Mouse (Mus musculus): ENCODE results near the gene Adk. TPM values are rescaled to one million over a fixed set of nuclear protein-coding genes. Genes with fewer than 3 reads are reported as not detected.
"Not testable (repeated sequence)": the region's sequence is repeated elsewhere in the genome, so short reads cannot be mapped to it uniquely, and the experiment has no call there.

The Adk gene
- polyA plus RNA-seq, 1 experiment from 2014 or later = 40.0 TPM

GRCm38 (mm10) chr14:21484199-21484598 lies 431.8 kb downstream of the Adk start:
- no peaks in the 10 kb centered on the region for H3K36me3 ChIP-seq
- no peaks in the 10 kb centered on the region for H3K9me3 ChIP-seq (replicated peaks)
- H3K27me3 ChIP-seq (replicated peaks) = no peaks in the 10 kb centered on the region
- WGBS = 75% methylated on average over 2 of the region's 2 CpGs
- H3K27ac ChIP-seq (replicated peaks) = no peak overlapping the region
- no peak for ATAC-seq (ENCODE audit: low FRiP score)
- no peak overlapping the region for H3K4me3 ChIP-seq (replicated peaks)
- H3K4me2 ChIP-seq = no peak overlapping the region
- H3K4me1 ChIP-seq = no peaks in the 10 kb centered on the region
- no peak overlapping the region for H3K9ac ChIP-seq (replicated peaks)

- H3K4me2 ChIP-seq = no peak overlapping the region
- no peaks in the 10 kb centered on the region for H3K36me3 ChIP-seq
- no peak overlapping the region for H3K9ac ChIP-seq (replicated peaks)
- no peaks in the 10 kb centered on the region for H3K4me1 ChIP-seq
- no peaks in the 10 kb centered on the region for H3K27me3 ChIP-seq (replicated peaks)
- ATAC-seq (ENCODE audit: low FRiP score) = no peak
- WGBS = 96% methylated on average over 10 of the region's 10 CpGs
- no peaks in the 10 kb centered on the region for H3K9me3 ChIP-seq (replicated peaks)
- no peak overlapping the region for H3K4me3 ChIP-seq (replicated peaks)
- H3K27ac ChIP-seq (replicated peaks) = no peak overlapping the region
Observed at GRCm38 (mm10) chr14:21484693-21485092, 432.3 kb downstream of the Adk start.

GRCm38 (mm10) chr14:21485961-21486520 lies 433.7 kb downstream of the Adk start:
- WGBS = 96% methylated on average over 3 of the region's 3 CpGs
- no peaks in the 10 kb centered on the region for H3K4me1 ChIP-seq
- no peaks in the 10 kb centered on the region for H3K27me3 ChIP-seq (replicated peaks)
- H3K4me3 ChIP-seq (replicated peaks) = no peak overlapping the region
- H3K27ac ChIP-seq (replicated peaks) = no peak overlapping the region
- H3K4me2 ChIP-seq = no peak overlapping the region
- no peak overlapping the region for H3K9ac ChIP-seq (replicated peaks)
- H3K36me3 ChIP-seq = no peaks in the 10 kb centered on the region
- no peak for ATAC-seq (ENCODE audit: low FRiP score)
- no peaks in the 10 kb centered on the region for H3K9me3 ChIP-seq (replicated peaks)

GRCm38 (mm10) chr14:21487135-21487534 lies 434.8 kb downstream of the Adk start:
- H3K36me3 ChIP-seq; H3K27me3 ChIP-seq (replicated peaks); H3K4me1 ChIP-seq; H3K27ac ChIP-seq (replicated peaks); H3K4me3 ChIP-seq (replicated peaks); ATAC-seq (ENCODE audit: low FRiP score); H3K9me3 ChIP-seq (replicated peaks); H3K4me2 ChIP-seq; H3K9ac ChIP-seq (replicated peaks): not testable (repeated sequence)
- WGBS = 96% methylated on average over 2 of the region's 2 CpGs

GRCm38 (mm10) chr14:21488426-21489115 lies 436.2 kb downstream of the Adk start:
- not testable (repeated sequence) for H3K4me3 ChIP-seq (replicated peaks); H3K4me2 ChIP-seq; ATAC-seq (ENCODE audit: low FRiP score); H3K36me3 ChIP-seq; H3K27me3 ChIP-seq (replicated peaks); H3K9ac ChIP-seq (replicated peaks); H3K4me1 ChIP-seq; H3K9me3 ChIP-seq (replicated peaks); H3K27ac ChIP-seq (replicated peaks)
- 60% methylated on average over 8 of the region's 9 CpGs for whole genome bisulfite sequencing

GRCm38 (mm10) chr14:21489116-21489485 lies 436.7 kb downstream of the Adk start:
- 45% methylated on average over 3 of the region's 3 CpGs for WGBS

GRCm38 (mm10) chr14:21490141-21490540 lies 437.8 kb downstream of the Adk start:
- no peaks in the 10 kb centered on the region for H3K9me3 ChIP-seq (replicated peaks)
- no peak overlapping the region for H3K4me3 ChIP-seq (replicated peaks)
- ATAC-seq (ENCODE audit: low FRiP score) = no peak
- H3K27ac ChIP-seq (replicated peaks) = no peak overlapping the region
- H3K9ac ChIP-seq (replicated peaks) = no peak overlapping the region
- H3K4me1 ChIP-seq = no peaks in the 10 kb centered on the region
- no peak overlapping the region for H3K4me2 ChIP-seq
- no peaks in the 10 kb centered on the region for H3K36me3 ChIP-seq
- 47% methylated on average over 4 of the region's 4 CpGs for WGBS
- no peaks in the 10 kb centered on the region for H3K27me3 ChIP-seq (replicated peaks)

More at GRCm38 (mm10) chr14:21489116-21489485, 436.7 kb downstream of the Adk start:
- no peak overlapping the region for H3K4me3 ChIP-seq (replicated peaks)
- no peak for ATAC-seq (ENCODE audit: low FRiP score)
- no peaks in the 10 kb centered on the region for H3K36me3 ChIP-seq
- no peak overlapping the region for H3K9ac ChIP-seq (replicated peaks)
- H3K27ac ChIP-seq (replicated peaks) = no peak overlapping the region; the same call in 1 of the 2 replicates
- H3K9me3 ChIP-seq (replicated peaks) = no peaks in the 10 kb centered on the region
- H3K4me1 ChIP-seq = no peaks in the 10 kb centered on the region
- no peak overlapping the region for H3K4me2 ChIP-seq
- no peaks in the 10 kb centered on the region for H3K27me3 ChIP-seq (replicated peaks)

Other genes starting within 250 kb of the Adk start
- 0.83 and 1.1 TPM in 2 replicates for gene Plau, start 215.9 kb upstream of the Adk start, polyA plus RNA-seq (2015; fragmentation: Nextera tagmentation; extraction: Ambion mirVana)
- gene Vcl, start 123.2 kb upstream of the Adk start, polyA plus RNA-seq (2015; fragmentation: Nextera tagmentation; extraction: Ambion mirVana) = 17.5 and 23.3 TPM in 2 replicates
- 73.8 and 74.6 TPM in 2 replicates for gene Ap3m1, start 66 bp upstream of the Adk start, polyA plus RNA-seq (2015; fragmentation: Nextera tagmentation; extraction: Ambion mirVana)

Measured in neural tube, embryonic 15.5 days (tissue).